Comparison of ENCODE assay signal across 18 mouse cellular contexts in genomic region chr13:89401084-89401671, GRCm38 (mm10).
A peak's percentile ranks its signal among the peaks of the same experiment; 100 is the strongest.
DNase-seq lines count a peak whose midpoint lies in the region; ATAC-seq lines count a peak whose summit lies in the region.
"Had no signal": no experiment of that assay in that cellular context is flagged by ENCODE, and none has a peak within 500 bp of the region (broad histone marks: within the 10 kb centered on the region; RNA-seq: fewer than 3 reads in every experiment).

No protein-coding gene starts in this region.

- H3K9ac ChIP-seq in liver, embryonic 13.5 days, result no peak overlapping the region
- H3K9ac ChIP-seq in midbrain, embryonic 14.5 days (replicated peaks; ENCODE audit: low read length), result no peak overlapping the region
- H3K9ac ChIP-seq: forebrain, embryonic 13.5 days; hindbrain, embryonic 13.5 days; midbrain, embryonic 15.5 days; neural tube, embryonic 13.5 days had no signal

- peaks cover 4% of the 10 kb centered on the region; the same call in 1 of the 2 replicates for H3K4me1 ChIP-seq in heart, embryonic 10.5 days
- H3K4me1 ChIP-seq in liver, embryonic 13.5 days (replicated peaks), result peaks cover 6% of the 10 kb centered on the region; the same call in 1 of the 2 replicates
- no peaks in the 10 kb centered on the region for H3K4me1 ChIP-seq in midbrain, embryonic 14.5 days (ENCODE audit: control insufficient read depth, insufficient read depth, low read length)
- H3K4me1 ChIP-seq: forebrain, embryonic 13.5 days; hindbrain, embryonic 13.5 days; midbrain, embryonic 15.5 days; neural tube, embryonic 13.5 days had no signal

- H3K4me3 ChIP-seq in heart, embryonic 10.5 days, result no peak overlapping the region
- no peak overlapping the region for H3K4me3 ChIP-seq in liver, embryonic 13.5 days (replicated peaks)
- no peak overlapping the region for H3K4me3 ChIP-seq in midbrain, embryonic 14.5 days (replicated peaks; ENCODE audit: low read depth, low read length)
- H3K4me3 ChIP-seq: forebrain, embryonic 13.5 days; hindbrain, embryonic 13.5 days; left cerebral cortex, adult 2 months; midbrain, embryonic 15.5 days; neural tube, embryonic 13.5 days had no signal

- H3K9me3 ChIP-seq in heart, embryonic 10.5 days, result no peaks in the 10 kb centered on the region
- H3K9me3 ChIP-seq in liver, embryonic 13.5 days (replicated peaks), result no peaks in the 10 kb centered on the region
- no peaks in the 10 kb centered on the region for H3K9me3 ChIP-seq in midbrain, embryonic 14.5 days (ENCODE audit: control insufficient read depth, low read length)
- H3K9me3 ChIP-seq: forebrain, embryonic 13.5 days; midbrain, embryonic 15.5 days; neural tube, embryonic 13.5 days had no signal

- peak; percentile 80 for ATAC-seq in liver, embryonic 13.5 days (ENCODE audit: low read depth)
- ATAC-seq in midbrain, embryonic 14.5 days (ENCODE audit: low FRiP score, low TSS enrichment), result no peak
- ATAC-seq: forebrain, embryonic 13.5 days; midbrain, embryonic 15.5 days had no signal

- 21% methylated on average over 5 of the region's 5 CpGs for WGBS in heart, embryonic 10.5 days
- 14% methylated on average over 5 of the region's 5 CpGs for WGBS in liver, embryonic 13.5 days (ENCODE audit: insufficient replicate concordance)
- WGBS in midbrain, embryonic 14.5 days, result 86% methylated on average over 5 of the region's 5 CpGs

- H3K36me3 ChIP-seq in heart, embryonic 10.5 days, result no peaks in the 10 kb centered on the region
- no peaks in the 10 kb centered on the region for H3K36me3 ChIP-seq in liver, embryonic 13.5 days
- H3K36me3 ChIP-seq in midbrain, embryonic 14.5 days (ENCODE audit: control insufficient read depth, insufficient read depth, low read length), result no peaks in the 10 kb centered on the region
- H3K36me3 ChIP-seq: hindbrain, embryonic 13.5 days; midbrain, embryonic 15.5 days; neural tube, embryonic 13.5 days had no signal

- H3K27ac ChIP-seq in heart, embryonic 10.5 days, result 0 out of 2 replicates have a peak overlapping the region, but pooled peaks have one; percentile 6
- no peak overlapping the region for H3K27ac ChIP-seq in liver, embryonic 13.5 days
- no peak overlapping the region for H3K27ac ChIP-seq in midbrain, embryonic 14.5 days (replicated peaks; ENCODE audit: low read depth, low read length)
- H3K27ac ChIP-seq: forebrain, embryonic 13.5 days; hindbrain, embryonic 13.5 days; left cerebral cortex, adult 2 months; midbrain, embryonic 15.5 days; neural tube, embryonic 13.5 days had no signal

- no peak overlapping the region for H3K4me2 ChIP-seq in liver, embryonic 13.5 days
- no peak overlapping the region for H3K4me2 ChIP-seq in midbrain, embryonic 14.5 days (ENCODE audit: low read length)
- H3K4me2 ChIP-seq: forebrain, embryonic 13.5 days; hindbrain, embryonic 13.5 days; midbrain, embryonic 15.5 days; neural tube, embryonic 13.5 days had no signal

- peak; percentile 76 for DNase-seq in heart, embryonic 10.5 days (ENCODE audit: low spot score)
- no peak for DNase-seq in heart, postnatal 36 days
- DNase-seq in T-cell, adult 2 months (ENCODE audit: low spot score), result peak; percentile 46
- peak; percentile 2 for DNase-seq in liver, embryonic 13.5 days
- peak; percentile 9 to 15 for DNase-seq in thymus, postnatal 10 days (ENCODE audit: low spot score in 2 of 2)
- DNase-seq in midbrain, embryonic 14.5 days, result no peak
- DNase-seq in left cerebral cortex, postnatal 10 days (ENCODE audit: extremely low spot score in 1 of 2, low spot score in 2 of 2), result no peak
- DNase-seq in layer of hippocampus, adult 9-11 months, result no peak
- DNase-seq: cerebellum, adult 18-20 months; heart, adult 18-20 months; kidney, adult 8-10 months; kidney, postnatal 4 days; retina, postnatal 1 day had no signal

- intact Hi-C loops in heart, postnatal 36 days (cut with DNase I), result no loop called here
- intact Hi-C loops in left cerebral cortex, postnatal 10 days (cut with DNase I), result no loop called here

- no peaks in the 10 kb centered on the region for H3K27me3 ChIP-seq in heart, embryonic 10.5 days (ENCODE audit: insufficient read depth, poor library complexity, severe bottlenecking)
- H3K27me3 ChIP-seq in liver, embryonic 13.5 days, result no peaks in the 10 kb centered on the region
- no peaks in the 10 kb centered on the region for H3K27me3 ChIP-seq in midbrain, embryonic 14.5 days (ENCODE audit: control insufficient read depth, insufficient read depth, low read length)
- H3K27me3 ChIP-seq: forebrain, embryonic 13.5 days; hindbrain, embryonic 13.5 days; midbrain, embryonic 15.5 days; neural tube, embryonic 13.5 days had no signal

Comparison
In these comparisons a context has a peak if more than half of its experiments do, and no peak if none do; other contexts are left out.
1. DNase-seq: peak in heart, embryonic 10.5 days (single experiment), T-cell, adult 2 months (single experiment), liver, embryonic 13.5 days (single experiment) and thymus, postnatal 10 days (2 of 2); none in heart, postnatal 36 days (0 of 2), midbrain, embryonic 14.5 days (single experiment), left cerebral cortex, postnatal 10 days (0 of 2) and layer of hippocampus, adult 9-11 months (single experiment).